Mouse (Mus musculus): ENCODE measurements around the gene Them7. TPM values are rescaled to one million over a fixed set of nuclear protein-coding genes. Genes with fewer than 3 reads are reported as not detected.

Gene Them7
- total and polyA plus RNA-seq, 3 experiments = not detected

GRCm38 (mm10) chr2:105226297-105226958 is 2.3 kb downstream of the Them7 start:
- Histone ChIP-seq H3K79me2 (ENCODE audit: control insufficient read depth, insufficient read depth, low read length, poor library complexity) (no peaks in the 10 kb centered on the region), H3K9ac (ENCODE audit: control insufficient read depth, low read depth, low read length, poor library complexity, severe bottlenecking) (no peak overlapping the region)

GRCm38 (mm10) chr2:105228416-105228815 is 4.3 kb downstream of the Them7 start:
- Histone ChIP-seq H3K27ac (ENCODE audit: control insufficient read depth, low read depth, low read length) (no peak overlapping the region), H3K79me2 (ENCODE audit: control insufficient read depth, insufficient read depth, low read length, poor library complexity) (no peaks in the 10 kb centered on the region), H3K27me3 (ENCODE audit: control insufficient read depth in 1 of 2, insufficient read depth in 2 of 2, low read length in 2 of 2) (peaks cover 0 to 1% of the 10 kb centered on the region in 2 experiments; a peak in 1 of 4 replicates), H3K4me1 (ENCODE audit: control insufficient read depth in 1 of 2, insufficient read depth in 2 of 2, low read length in 2 of 2) (peaks cover 5 to 18% of the 10 kb centered on the region in 2 experiments), H3K36me3 (ENCODE audit: control insufficient read depth in 1 of 2, insufficient read depth in 2 of 2, low read length in 2 of 2) (peaks cover 0 to 14% of the 10 kb centered on the region in 2 experiments; a peak in 2 of 4 replicates), H3K9ac (ENCODE audit: control insufficient read depth, low read depth, low read length, poor library complexity, severe bottlenecking) (no peak overlapping the region), H3K4me3 (ENCODE audit: control insufficient read depth in 1 of 2, insufficient read depth in 1 of 2, low read depth in 2 of 2, low read length in 2 of 2) (no peak overlapping the region), H3K9me3 (replicated peaks; ENCODE audit: insufficient read depth, low read length) (no peaks in the 10 kb centered on the region)
- DNase-seq (ENCODE audit: low read depth, low spot score) = no peak
- TF ChIP-seq TBP (IDR thresholded peaks at IDR 0.05; ENCODE audit: low read depth, low read length) (no peak), TCF12 (IDR thresholded peaks at IDR 0.05; ENCODE audit: low read depth, low read length) (no peak), NRF1 (IDR thresholded peaks at IDR 0.05; ENCODE audit: insufficient read depth, low read depth, low read length, poor library complexity, severe bottlenecking) (no peak), MYB (IDR thresholded peaks at IDR 0.05; ENCODE audit: low read depth, low read length) (no peak), CTCF (IDR thresholded peaks at IDR 0.05 in 2 of 3, conservative IDR thresholded peaks at IDR 0.05 in 1 of 3; ENCODE audit: control insufficient read depth in 1 of 3, insufficient read depth in 1 of 3, low read depth in 2 of 3, low read length in 3 of 3, poor library complexity in 1 of 3, severe bottlenecking in 1 of 3) (no peak), MYC (IDR thresholded peaks at IDR 0.05; ENCODE audit: low read depth, low read length) (no peak), ETS1 (IDR thresholded peaks at IDR 0.05; ENCODE audit: low read depth, low read length) (no peak), ZMIZ1 (IDR thresholded peaks at IDR 0.05; ENCODE audit: low read depth, low read length) (no peak)

More at GRCm38 (mm10) chr2:105226297-105226958, 2.3 kb downstream of the Them7 start:
- Histone ChIP-seq H3K36me3 (ENCODE audit: control insufficient read depth in 1 of 2, insufficient read depth in 2 of 2, low read length in 2 of 2) (peaks cover 0 to 14% of the 10 kb centered on the region in 2 experiments; a peak in 2 of 4 replicates), H3K9me3 (replicated peaks; ENCODE audit: insufficient read depth, low read length) (no peaks in the 10 kb centered on the region), H3K4me1 (ENCODE audit: control insufficient read depth in 1 of 2, insufficient read depth in 2 of 2, low read length in 2 of 2) (peaks cover 5 to 18% of the 10 kb centered on the region in 2 experiments), H3K4me3 (ENCODE audit: control insufficient read depth in 1 of 2, insufficient read depth in 1 of 2, low read depth in 2 of 2, low read length in 2 of 2) (no peak overlapping the region), H3K27ac (ENCODE audit: control insufficient read depth, low read depth, low read length) (no peak overlapping the region), H3K27me3 (ENCODE audit: control insufficient read depth in 1 of 2, insufficient read depth in 2 of 2, low read length in 2 of 2) (no peaks in the 10 kb centered on the region)
- DNase-seq (ENCODE audit: low read depth, low spot score) = peak; percentile 62
- TF ChIP-seq TCF12 (IDR thresholded peaks at IDR 0.05; ENCODE audit: low read depth, low read length) (0 out of 2 replicates have a peak, but pooled peaks have one; percentile 9), EP300 (IDR thresholded peaks at IDR 0.05; ENCODE audit: low read depth in 1 of 2, low read length in 2 of 2) (peak; percentile 7 to 23; a peak in 3 of 4 replicates), ETS1 (IDR thresholded peaks at IDR 0.05; ENCODE audit: low read depth, low read length) (0 out of 2 replicates have a peak, but pooled peaks have one; percentile 21), USF2 (IDR thresholded peaks at IDR 0.05; ENCODE audit: borderline replicate concordance in 1 of 2, insufficient read depth in 1 of 2, low read depth in 1 of 2, low read length in 2 of 2) (no peak), CTCF (IDR thresholded peaks at IDR 0.05 in 2 of 3, conservative IDR thresholded peaks at IDR 0.05 in 1 of 3; ENCODE audit: control insufficient read depth in 1 of 3, insufficient read depth in 1 of 3, low read depth in 2 of 3, low read length in 3 of 3, poor library complexity in 1 of 3, severe bottlenecking in 1 of 3) (no peak), MXI1 (IDR thresholded peaks at IDR 0.05; ENCODE audit: low read depth, low read length) (0 out of 2 replicates have a peak, but pooled peaks have one; percentile 34), MAX (IDR thresholded peaks at IDR 0.05; ENCODE audit: low read length) (peak; percentile 41; the same call in 1 of the 2 replicates), SIN3A (IDR thresholded peaks at IDR 0.05; ENCODE audit: low read length) (peak; percentile 41; the same call in 1 of the 2 replicates), GATA1 (IDR thresholded peaks at IDR 0.05; ENCODE audit: low read depth, low read length) (peak; percentile 23; the same call in 1 of the 2 replicates)
